Mouse (Mus musculus): ENCODE results near the gene Rpap3.

GRCm38 (mm10) chr15:97742600-97742999, 37.0 kb upstream of the Rpap3 start:
- TF ChIP-seq CTCF (conservative IDR thresholded peaks at IDR 0.05; ENCODE audit: insufficient read depth, insufficient read length, low read depth, low read length) (no peak), POLR2A (IDR thresholded peaks at IDR 0.05; ENCODE audit: low read depth, low read length) (no peak)

Measured in kidney, adult 2 months (tissue).